Mouse (Mus musculus): ENCODE measurements at regions not wholly inside any gene's neighbourhood (a gene's known extent, or its start where the extent isn't known, plus 50 kb on each side); places are given as distances from the start of the nearest gene placed in this dataset.

DNA sequence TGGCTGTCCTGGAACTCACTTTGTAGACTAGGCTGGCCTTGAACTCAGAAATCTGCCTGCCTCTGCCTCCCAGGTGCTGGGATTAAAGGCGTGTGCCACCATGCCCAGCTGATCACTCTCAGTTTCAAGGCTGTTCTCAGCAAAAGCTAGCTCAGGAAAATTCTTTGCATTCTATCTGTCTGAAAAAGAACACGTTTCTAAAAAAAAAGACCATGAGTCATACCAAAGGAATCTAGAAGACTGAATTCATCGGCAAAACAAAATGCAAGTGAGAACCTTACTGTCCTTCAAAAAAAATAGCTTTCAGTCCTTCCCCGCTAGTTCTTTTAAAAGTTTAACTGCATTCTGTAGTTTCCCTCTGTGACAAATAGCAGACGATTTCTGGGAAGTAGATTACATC lies 596.3 kb upstream of the Syt1 start:
- no peak for DNase-seq (ENCODE audit: low spot score in 2 of 2)

DNA sequence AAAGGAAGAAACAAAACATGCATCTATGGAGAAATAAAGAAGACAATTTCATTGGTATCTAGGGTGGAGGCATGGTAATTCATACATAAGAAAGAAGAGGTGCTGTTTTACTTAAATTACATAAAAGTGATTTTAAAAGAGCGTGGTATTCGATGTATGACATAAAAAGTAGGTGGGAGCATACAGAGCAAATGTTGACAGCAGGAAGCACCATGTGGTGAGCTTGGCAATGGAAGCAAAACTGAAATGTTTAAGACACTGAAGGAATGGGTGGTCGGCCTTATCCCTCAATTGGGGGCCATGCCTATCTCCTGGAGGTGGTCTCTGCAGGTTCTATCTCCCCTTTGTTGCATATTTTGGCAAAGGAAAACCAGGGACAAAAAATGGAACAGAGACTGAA lies 592.5 kb upstream of the Syt1 start:
- no peak for DNase-seq (ENCODE audit: low spot score in 2 of 2)

- DNase-seq (ENCODE audit: low spot score in 2 of 2): no peak
Measured at GRCm38 (mm10) chr10:109598604-109599003, 587.8 kb upstream of the Syt1 start.

DNA sequence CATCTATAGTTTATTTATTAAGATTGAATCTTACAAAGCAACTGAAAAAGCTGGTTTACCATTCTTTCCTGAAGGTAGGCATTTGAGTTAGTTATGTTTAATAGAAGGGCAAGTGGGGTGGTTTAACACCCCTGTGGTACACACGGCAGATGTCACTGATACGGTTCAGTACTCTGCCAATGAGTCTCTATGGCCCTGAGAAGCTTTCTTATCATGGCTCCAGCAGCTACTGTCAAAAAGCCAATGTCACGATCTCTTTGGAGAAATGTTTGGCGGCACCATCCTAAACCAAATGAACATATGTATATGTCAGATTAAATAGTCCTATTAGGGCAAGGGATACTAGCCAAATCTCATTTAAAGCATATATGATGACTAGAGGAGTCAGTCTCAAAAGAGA lies 562.4 kb upstream of the Syt1 start:
- DNase-seq (ENCODE audit: low spot score in 2 of 2): no peak

DNA sequence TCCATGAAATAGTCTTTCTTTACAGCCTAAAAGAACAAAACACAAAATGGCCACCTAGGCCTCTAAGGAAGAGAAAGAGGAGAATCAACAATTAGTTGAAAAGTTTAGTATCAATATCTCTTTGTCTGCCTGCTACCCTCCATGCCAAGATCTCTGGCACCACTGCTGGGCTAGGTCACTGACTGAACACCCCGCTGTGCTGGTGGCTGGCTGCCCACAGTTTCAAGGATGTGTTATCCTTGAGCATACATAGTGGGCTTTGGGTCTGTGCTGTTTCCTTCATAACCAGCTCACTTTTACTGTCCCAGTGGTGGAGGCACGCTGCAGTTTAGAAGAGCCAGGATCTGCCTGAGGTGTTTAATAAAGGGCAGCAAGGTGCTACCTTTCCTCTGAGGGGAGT lies 559.0 kb upstream of the Syt1 start:
- peak in 1 of 2 experiments; percentile 29 for DNase-seq (ENCODE audit: low spot score in 2 of 2)

DNA sequence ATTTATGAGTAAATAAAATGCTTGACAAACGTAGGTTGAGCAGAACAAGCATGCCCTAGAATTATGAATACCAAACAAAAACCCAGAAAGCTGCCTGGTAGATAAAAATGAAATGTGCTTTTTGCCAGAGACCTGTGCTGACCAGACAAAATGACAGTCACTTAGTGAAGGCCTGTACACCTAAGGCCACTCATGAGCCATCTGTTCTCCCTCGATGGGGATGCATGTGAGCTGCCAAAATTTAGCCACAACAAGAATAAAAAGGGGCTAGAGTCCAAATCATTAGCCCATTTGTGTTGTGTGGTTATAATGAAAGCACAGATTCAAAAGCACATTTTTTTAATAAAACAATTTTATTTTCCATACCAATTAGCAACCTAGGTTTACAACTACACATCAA lies 555.9 kb upstream of the Syt1 start:
- no peak for DNase-seq (ENCODE audit: low spot score in 2 of 2)

DNA sequence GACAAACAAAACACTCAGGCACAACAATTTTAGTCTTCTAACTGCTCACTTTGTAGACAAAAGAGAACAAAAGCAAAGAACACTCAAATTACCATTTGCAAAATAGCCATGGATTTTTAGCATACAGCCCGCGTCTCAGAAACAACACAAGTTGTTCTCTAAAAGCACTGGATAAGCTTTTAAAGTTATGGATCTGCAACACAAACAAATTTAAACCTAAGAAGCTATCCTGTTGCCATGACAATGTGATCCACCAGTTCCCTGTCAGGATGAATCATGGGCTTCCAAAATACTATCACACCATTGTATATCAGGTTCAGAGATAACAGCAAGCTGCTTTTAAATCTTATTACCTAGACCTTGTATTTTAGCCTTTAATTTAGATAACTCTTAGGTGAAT lies 550.9 kb upstream of the Syt1 start:
- DNase-seq (ENCODE audit: low spot score in 2 of 2): peak in 1 of 2 experiments; percentile 22

GRCm38 (mm10) chr10:109561094-109561493 lies 550.3 kb upstream of the Syt1 start:
- DNase-seq (ENCODE audit: low spot score in 2 of 2): peak in 1 of 2 experiments; percentile 26

- no peak for DNase-seq (ENCODE audit: low spot score in 2 of 2)
Measured at GRCm38 (mm10) chr10:109543301-109543700, 532.5 kb upstream of the Syt1 start.

- no peak for DNase-seq (ENCODE audit: low spot score in 2 of 2)
Measured at GRCm38 (mm10) chr10:109540229-109540628, 529.4 kb upstream of the Syt1 start.

- peak in 1 of 2 experiments; percentile 28 for DNase-seq (ENCODE audit: low spot score in 2 of 2)
Measured at GRCm38 (mm10) chr10:109528096-109528495, 517.3 kb upstream of the Syt1 start.

GRCm38 (mm10) chr10:109521681-109522080 lies 510.9 kb upstream of the Syt1 start:
- DNase-seq (ENCODE audit: low spot score in 2 of 2): no peak

- no peak for DNase-seq (ENCODE audit: low spot score in 2 of 2)
Measured at GRCm38 (mm10) chr10:109517664-109518063, 506.9 kb upstream of the Syt1 start.

DNA sequence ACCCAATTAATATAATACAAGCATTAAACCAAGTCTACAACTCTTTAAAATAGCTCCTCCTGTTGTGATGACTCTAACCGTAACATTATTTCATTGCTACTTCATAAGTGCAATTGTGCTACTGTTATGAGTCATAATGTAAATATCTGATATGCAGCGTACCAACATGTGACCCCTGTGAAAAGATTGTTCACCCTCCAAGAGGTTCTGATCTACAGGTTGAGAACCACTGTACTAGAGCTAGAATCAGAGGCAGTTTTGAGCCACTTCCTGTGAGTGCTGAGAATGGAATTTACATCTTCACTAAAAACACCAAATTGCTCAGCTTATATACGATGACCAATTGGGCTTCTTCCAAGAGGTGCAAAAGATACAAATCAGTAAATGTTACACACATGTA lies 504.4 kb upstream of the Syt1 start:
- DNase-seq (ENCODE audit: low spot score in 2 of 2): no peak

GRCm38 (mm10) chr10:109510917-109511715 lies 500.3 kb upstream of the Syt1 start:
- no peak for DNase-seq (ENCODE audit: low spot score in 2 of 2)

DNA sequence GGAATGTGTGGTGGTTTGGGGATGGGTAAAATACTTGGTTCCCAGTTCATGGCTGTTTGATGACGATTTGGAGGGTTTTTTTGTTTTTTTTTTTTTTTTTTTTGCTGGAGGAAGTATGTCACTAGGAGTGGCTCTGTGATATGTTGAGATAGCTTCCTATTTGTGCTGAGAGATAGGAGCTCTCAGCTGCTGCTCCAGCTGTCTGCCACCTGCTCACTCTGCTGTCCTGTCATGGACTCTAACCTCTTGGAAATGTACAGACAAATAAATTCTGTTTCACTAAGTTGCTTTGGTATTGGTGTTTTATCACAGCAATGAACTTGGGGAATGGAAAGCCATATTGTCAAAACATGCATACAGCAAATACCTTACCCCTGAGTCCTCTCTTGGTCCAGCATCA lies 497.8 kb upstream of the Syt1 start:
- DNase-seq (ENCODE audit: low spot score in 2 of 2): no peak

GRCm38 (mm10) chr10:109507228-109507627 lies 496.4 kb upstream of the Syt1 start:
- DNase-seq (ENCODE audit: low spot score in 2 of 2): no peak

GRCm38 (mm10) chr10:109504683-109505082 lies 493.9 kb upstream of the Syt1 start:
- no peak for DNase-seq (ENCODE audit: low spot score in 2 of 2)

- no peak for DNase-seq (ENCODE audit: low spot score in 2 of 2)
Measured at GRCm38 (mm10) chr10:109500861-109501260, 490.1 kb upstream of the Syt1 start.

GRCm38 (mm10) chr10:109498301-109498700 lies 487.5 kb upstream of the Syt1 start:
- DNase-seq (ENCODE audit: low spot score in 2 of 2): no peak

GRCm38 (mm10) chr10:109496161-109496560 lies 485.4 kb upstream of the Syt1 start:
- DNase-seq (ENCODE audit: low spot score in 2 of 2): peak; percentile 75 to 83

DNA sequence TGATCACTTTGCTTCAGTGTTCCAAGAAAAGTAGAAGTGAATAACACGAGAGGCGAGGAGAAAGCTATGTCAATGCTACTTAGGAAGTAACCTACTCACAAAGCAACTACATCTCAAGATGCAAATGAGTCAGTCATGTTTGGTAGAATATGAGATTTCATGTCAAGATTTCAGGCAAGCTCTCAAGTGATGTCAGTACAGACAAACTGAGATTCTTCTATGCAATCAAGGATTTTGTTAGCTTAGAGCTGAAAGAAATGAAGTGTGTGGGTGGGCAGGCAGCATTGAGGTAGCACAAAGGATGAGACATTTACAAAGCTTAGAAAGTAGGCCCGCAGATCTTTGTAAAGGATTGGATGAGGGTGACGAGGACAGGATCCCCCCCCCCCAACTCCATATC lies 480.0 kb upstream of the Syt1 start:
- no peak for DNase-seq (ENCODE audit: low spot score in 2 of 2)

GRCm38 (mm10) chr10:109488000-109488399 lies 477.2 kb upstream of the Syt1 start:
- no peak for DNase-seq (ENCODE audit: low spot score in 2 of 2)
